Mouse (Mus musculus) CH12.LX (cell line): ENCODE data around the gene Glrx2. TPM values are rescaled to one million over a fixed set of nuclear protein-coding genes. Genes with fewer than 3 reads are reported as not detected.
A peak's percentile ranks its signal among the peaks of the same experiment; 100 is the strongest.

ENCODE experiments used
- DNase-seq: peaks from one replicate; pipeline ENCODE4 v3.0.0-alpha.2; 2013; ENCODE audit errors: extremely low read depth
- H3K27ac ChIP-seq: 2 replicates; pipeline ENCODE4 v1.5.1; 2012; ENCODE audit warnings: low read depth, mild to moderate bottlenecking, control low read depth, moderate library complexity; ENCODE audit not compliant: insufficient read depth
- H3K27me3 ChIP-seq: replicated peaks from 2 replicates; pipeline ENCODE3; 2012; ENCODE audit warnings: inconsistent platforms
- H3K36me3 ChIP-seq, 2 experiments: replicated peaks in 1 of 2; 2 replicates each; pipeline versions ENCODE3 to v1.6.1; 2012; ENCODE audit warnings: inconsistent platforms in 1 of 2, low read length in 1 of 2, mild to moderate bottlenecking in 1 of 2, mixed read lengths in 1 of 2, moderate library complexity in 1 of 2; ENCODE audit not compliant: control insufficient read depth in 1 of 2, insufficient read depth in 1 of 2
- H3K4me1 ChIP-seq, 2 experiments: 2 replicates each; pipeline ENCODE4 v1.6.1; 2012; ENCODE audit warnings: inconsistent platforms in 1 of 2, moderate library complexity in 1 of 2; ENCODE audit not compliant: insufficient read depth in 2 of 2, control insufficient read depth in 1 of 2
- H3K4me2 ChIP-seq: 2 replicates; pipeline ENCODE4 v1.6.1; 2012; ENCODE audit warnings: low read depth, mild to moderate bottlenecking, control low read depth; ENCODE audit not compliant: poor library complexity, insufficient read depth, severe bottlenecking
- H3K4me3 ChIP-seq, 3 experiments: fragments of 150-350 bp in 1 of 3; sonication (generic) in 1 of 3; replicated peaks in 1 of 3; 2 replicates each; pipeline versions ENCODE3 to v1.5.1; 2011 to 2012; ENCODE audit warnings: low read depth in 2 of 3, low read length in 2 of 3, mild to moderate bottlenecking in 2 of 3, moderate library complexity in 2 of 3, control low read depth in 1 of 3, improper control_type of control experiment in 1 of 3, inconsistent platforms in 1 of 3, mixed read lengths in 1 of 3; ENCODE audit not compliant: poor library complexity in 1 of 3
- H3K79me2 ChIP-seq: replicated peaks from 2 replicates; pipeline ENCODE4 v1.6.1; 2012; ENCODE audit warnings: mild to moderate bottlenecking, moderate library complexity; ENCODE audit not compliant: control insufficient read depth, poor library complexity, insufficient read depth, severe bottlenecking; ENCODE audit errors: extremely low read depth
- H3K9ac ChIP-seq: 2 replicates; pipeline ENCODE4 v1.6.1; 2012; ENCODE audit warnings: low read depth, mild to moderate bottlenecking, control low read depth, moderate library complexity; ENCODE audit not compliant: insufficient read depth
- H3K9me3 ChIP-seq: replicated peaks from 2 replicates; pipeline ENCODE3; 2012; ENCODE audit warnings: low read length, inconsistent platforms, mixed read lengths
- CHD1 ChIP-seq: IDR thresholded peaks from 2 replicates; pipeline ENCODE4 v1.6.1; 2012; ENCODE audit warnings: low read depth, low read length, improper control_type of control experiment, inconsistent platforms
- CHD2 ChIP-seq: IDR thresholded peaks from 2 replicates; pipeline ENCODE4 v1.6.1; 2011; ENCODE audit warnings: low read length, improper control_type of control experiment
- CTCF ChIP-seq, 2 experiments: IDR thresholded peaks in 1 of 2; conservative IDR thresholded peaks in 1 of 2; 2 replicates each; pipeline ENCODE4 v1.5.1; 2011 to 2012; ENCODE audit warnings: low read depth in 2 of 2, low read length in 2 of 2, improper control_type of control experiment in 1 of 2, inconsistent platforms in 1 of 2, mild to moderate bottlenecking in 1 of 2, moderate library complexity in 1 of 2
- E2F4 ChIP-seq: IDR thresholded peaks from 2 replicates; pipeline ENCODE4 v1.6.1; 2011; ENCODE audit warnings: low read depth, low read length, improper control_type of control experiment; ENCODE audit not compliant: insufficient replicate concordance
- EP300 ChIP-seq: IDR thresholded peaks from 2 replicates; pipeline ENCODE4 v1.6.1; 2011; ENCODE audit warnings: low read length, improper control_type of control experiment
- JUN ChIP-seq: IDR thresholded peaks from 2 replicates; pipeline ENCODE4 v1.6.1; 2011; ENCODE audit warnings: low read depth, mild to moderate bottlenecking, low read length, improper control_type of control experiment, moderate library complexity; ENCODE audit not compliant: insufficient read depth
- JUND ChIP-seq: conservative IDR thresholded peaks from 2 replicates; pipeline ENCODE4 v1.6.1; 2011; ENCODE audit warnings: low read depth, low read length, improper control_type of control experiment
- KAT2A ChIP-seq: IDR thresholded peaks from 2 replicates; pipeline ENCODE4 v1.6.1; 2012; ENCODE audit warnings: low read length, improper control_type of control experiment, inconsistent platforms; ENCODE audit not compliant: insufficient replicate concordance
- MAX ChIP-seq: IDR thresholded peaks from 2 replicates; pipeline ENCODE4 v1.6.1; 2011; ENCODE audit warnings: low read length, improper control_type of control experiment
- MYC ChIP-seq: IDR thresholded peaks from 2 replicates; pipeline ENCODE4 v1.6.1; 2011; ENCODE audit warnings: low read depth, mild to moderate bottlenecking, improper control_type of control experiment, low read length
- NELFE ChIP-seq: IDR thresholded peaks from 2 replicates; pipeline ENCODE4 v1.6.1; 2011; ENCODE audit warnings: low read depth, low read length, improper control_type of control experiment
- RAD21 ChIP-seq: IDR thresholded peaks from 2 replicates; pipeline ENCODE4 v1.6.1; 2011; ENCODE audit warnings: low read depth, mild to moderate bottlenecking, low read length, improper control_type of control experiment, moderate library complexity
- dilution Hi-C: fragments of 300-500 bp; cut with MboI; formaldehyde crosslinking; loops from 2 replicates; pipeline ENCODE4 v1.14.3; 2020; ENCODE audit warnings: low sequenced_read_pairs; ENCODE audit not compliant: extremely low pct_unique_long_range_greater_than_20kb, extremely low pct_ligation_motif_present
- in situ Hi-C: fragments of 300-500 bp; cut with MboI; formaldehyde crosslinking; loops from 3 replicates; pipeline ENCODE4 v1.14.3; 2019; ENCODE audit warnings: low sequenced_read_pairs, low pct_ligation_motif_present, low pct_unique_long_range_greater_than_20kb, mixed read lengths
- polyA plus RNA-seq: library from polyadenylated mRNA; unstranded; fragments of >175 nt; gene quantifications from 2 replicates; pipeline ENCODE4 v1.2.1, GENCODE M21; 2012; ENCODE audit warnings: low read depth; ENCODE audit not compliant: insufficient read length
- total RNA-seq, 2 experiments: library from RNA; depleted of rRNA; stranded (reverse); fragments of 300-350 nt in 1 of 2; fragments of >200 nt in 1 of 2; gene quantifications; 2 replicates each; pipeline ENCODE4 v1.2.3; 2012 to 2014

Gene Glrx2
- total and polyA plus RNA-seq, 3 experiments: 28.0 to 51.4 (median 32.9) TPM

DNA sequence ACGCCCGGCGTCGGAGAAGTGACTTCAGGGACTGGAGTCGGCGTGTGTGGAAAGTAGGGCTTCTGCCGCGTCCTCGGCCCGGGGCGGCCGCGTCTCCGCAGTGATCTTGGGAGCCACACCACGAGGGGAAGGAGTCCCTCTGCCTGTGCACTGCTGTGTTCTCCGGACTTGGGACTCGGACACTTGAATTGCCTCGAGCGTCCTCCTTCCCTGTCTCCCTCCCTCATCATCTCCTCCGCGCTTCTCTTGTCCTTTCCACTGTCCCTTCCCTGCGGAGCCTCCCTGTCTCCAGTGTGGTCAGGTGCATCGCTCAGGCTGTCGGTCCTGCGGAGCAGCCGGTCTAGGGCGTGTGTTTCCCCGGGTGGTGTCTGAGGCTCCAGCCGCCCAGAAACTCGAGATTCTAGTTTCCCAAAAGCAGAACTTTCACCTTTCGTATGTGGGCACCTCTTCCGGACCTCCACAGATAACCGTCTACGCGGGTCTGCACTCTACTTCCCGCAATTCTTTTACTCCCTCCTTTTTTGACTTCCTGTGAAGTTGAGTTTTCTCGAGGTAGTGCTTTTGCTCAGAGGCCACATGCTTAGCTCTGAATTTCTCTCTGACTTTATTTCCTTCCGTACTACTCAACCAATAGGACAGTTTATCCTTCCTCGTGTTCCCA, 61.5 kb downstream of the Glrx2 start:
- peaks cover 0 to 24% of the 10 kb centered on the region in 2 experiments for H3K36me3 ChIP-seq
- H3K4me2 ChIP-seq: peak overlapping the region; percentile 34; the same call in 1 of the 2 replicates
- peak; percentile 33 for DNase-seq
- peak overlapping the region; percentile 85 to 97 (median 93) for H3K4me3 ChIP-seq
- H3K79me2 ChIP-seq: peaks cover 48% of the 10 kb centered on the region
- peaks cover 2% of the 10 kb centered on the region for H3K27me3 ChIP-seq
- no peaks in the 10 kb centered on the region for H3K9me3 ChIP-seq
- dilution Hi-C loops: no loop called here
- no peak for TF ChIP-seq E2F4
- TF ChIP-seq EP300: no peak
- peak; percentile 36; the same call in 1 of the 2 replicates for TF ChIP-seq MAX
- no peak for TF ChIP-seq KAT2A
- TF ChIP-seq JUND: no peak
- TF ChIP-seq CHD1: 0 out of 2 replicates have a peak, but pooled peaks have one; percentile 15
- TF ChIP-seq MYC: peak; percentile 90
- TF ChIP-seq, all 38 proteins: peak for 3
- Histone ChIP-seq H3K9ac (peak overlapping the region; percentile 83), H3K4me1 (peaks cover 0 to 23% of the 10 kb centered on the region in 2 experiments; a peak in 2 of 4 replicates), H3K27ac (peak overlapping the region; percentile 35)
- in situ Hi-C loops: loop anchor here (25.0 kb wide), 2 partner anchors 410 to 585 kb away; partner anchors contain the start of gene Rgs13

DNA sequence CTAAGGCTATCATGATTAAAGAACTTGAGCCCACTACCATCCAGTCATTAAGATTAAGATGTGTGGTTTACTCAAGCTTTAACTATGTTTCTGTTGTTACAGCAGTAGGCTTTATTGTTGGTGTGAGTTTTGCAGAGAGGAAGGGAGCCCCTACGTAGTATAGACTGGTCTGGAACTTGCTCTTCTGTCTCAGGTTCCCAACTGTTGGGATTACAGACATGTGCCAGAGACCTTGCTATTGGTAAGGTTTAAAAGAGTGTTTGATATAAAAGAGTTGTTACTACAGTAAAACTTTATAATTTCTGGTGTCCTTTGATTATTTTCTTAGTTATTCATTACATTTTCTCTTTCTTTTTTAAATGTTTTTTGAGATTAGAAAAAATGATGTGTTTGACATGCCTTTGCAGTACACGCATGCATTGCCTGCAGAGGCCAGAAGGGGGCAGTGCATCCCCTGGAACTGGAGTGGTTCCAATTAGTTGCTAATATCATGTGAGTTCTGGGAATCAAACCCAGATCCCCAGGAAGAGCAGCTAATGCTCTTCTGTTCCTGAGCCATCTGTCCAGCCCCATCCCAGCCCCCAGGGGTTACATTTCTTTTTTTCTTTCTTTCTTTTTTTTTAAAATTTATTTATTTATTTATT, 72.6 kb downstream of the Glrx2 start:
- Histone ChIP-seq H3K27ac (peak overlapping the region; percentile 48; the same call in 1 of the 2 replicates), H3K27me3 (no peaks in the 10 kb centered on the region), H3K9ac (peak overlapping the region; percentile 53), H3K4me2 (peak overlapping the region; percentile 56; the same call in 1 of the 2 replicates), H3K79me2 (peaks cover 12% of the 10 kb centered on the region), H3K36me3 (peaks cover 7 to 48% of the 10 kb centered on the region in 2 experiments), H3K9me3 (no peaks in the 10 kb centered on the region), H3K4me1 (peaks cover 0 to 22% of the 10 kb centered on the region in 2 experiments; a peak in 2 of 4 replicates), H3K4me3 (no peak overlapping the region)
- DNase-seq: peak; percentile 54
- TF ChIP-seq NELFE: no peak
- TF ChIP-seq JUN: no peak
- peak; percentile 70 to 83 for TF ChIP-seq CTCF (conservative IDR thresholded peaks at IDR 0.05 in 1 of 2, IDR thresholded peaks at IDR 0.05 in 1 of 2; ENCODE audit: low read depth in 2 of 2, low read length in 2 of 2)
- TF ChIP-seq RAD21: peak; percentile 41
- TF ChIP-seq CHD2: no peak
- TF ChIP-seq MYC: 0 out of 2 replicates have a peak, but pooled peaks have one; percentile 35
- dilution Hi-C loops (no loop called here), in situ Hi-C loops (loop anchor here (25.0 kb wide), 2 partner anchors 399 to 574 kb away; partner anchors contain the start of gene Rgs13)

Other genes starting within 250 kb of the Glrx2 start
- 0.04 TPM in 2 replicates for gene B3galt2, start 75.7 kb upstream of the Glrx2 start, total RNA-seq (2012; rRNA removed)
- not detected in 2 replicates for gene B3galt2, start 75.7 kb upstream of the Glrx2 start, total RNA-seq (2014; rRNA removed)
- not detected in 2 replicates for gene B3galt2, start 75.7 kb upstream of the Glrx2 start, polyA plus RNA-seq
- 13.4 and 16.7 TPM in 2 replicates for gene Cdc73, start 13.4 kb upstream of the Glrx2 start, total RNA-seq (2012; rRNA removed)
- gene Cdc73, start 13.4 kb upstream of the Glrx2 start, total RNA-seq (2014; rRNA removed): 18.0 and 21.5 TPM in 2 replicates
- 84.8 and 85.0 TPM in 2 replicates for gene Cdc73, start 13.4 kb upstream of the Glrx2 start, polyA plus RNA-seq
- gene Trove2, start 60.7 kb downstream of the Glrx2 start, total RNA-seq (2012; rRNA removed): 7.0 and 7.5 TPM in 2 replicates
- 6.6 and 8.4 TPM in 2 replicates for gene Trove2, start 60.7 kb downstream of the Glrx2 start, total RNA-seq (2014; rRNA removed)
- gene Trove2, start 60.7 kb downstream of the Glrx2 start, polyA plus RNA-seq: 3.4 and 3.8 TPM in 2 replicates
- 46.4 and 61.3 TPM in 2 replicates for gene Uchl5, start 60.9 kb downstream of the Glrx2 start, total RNA-seq (2012; rRNA removed)
- 54.3 and 58.9 TPM in 2 replicates for gene Uchl5, start 60.9 kb downstream of the Glrx2 start, total RNA-seq (2014; rRNA removed)
- 111 and 130 TPM in 2 replicates for gene Uchl5, start 60.9 kb downstream of the Glrx2 start, polyA plus RNA-seq